Mouse (Mus musculus) left cerebral cortex, adult 11 months (tissue): Measurements from ENCODE around the gene Gm10273.

Experiments used
- DNase-seq: peaks from one replicate; pipeline ENCODE4 v3.0.0; 2022; ENCODE audit warnings: low spot score

The Gm10273 gene

DNA sequence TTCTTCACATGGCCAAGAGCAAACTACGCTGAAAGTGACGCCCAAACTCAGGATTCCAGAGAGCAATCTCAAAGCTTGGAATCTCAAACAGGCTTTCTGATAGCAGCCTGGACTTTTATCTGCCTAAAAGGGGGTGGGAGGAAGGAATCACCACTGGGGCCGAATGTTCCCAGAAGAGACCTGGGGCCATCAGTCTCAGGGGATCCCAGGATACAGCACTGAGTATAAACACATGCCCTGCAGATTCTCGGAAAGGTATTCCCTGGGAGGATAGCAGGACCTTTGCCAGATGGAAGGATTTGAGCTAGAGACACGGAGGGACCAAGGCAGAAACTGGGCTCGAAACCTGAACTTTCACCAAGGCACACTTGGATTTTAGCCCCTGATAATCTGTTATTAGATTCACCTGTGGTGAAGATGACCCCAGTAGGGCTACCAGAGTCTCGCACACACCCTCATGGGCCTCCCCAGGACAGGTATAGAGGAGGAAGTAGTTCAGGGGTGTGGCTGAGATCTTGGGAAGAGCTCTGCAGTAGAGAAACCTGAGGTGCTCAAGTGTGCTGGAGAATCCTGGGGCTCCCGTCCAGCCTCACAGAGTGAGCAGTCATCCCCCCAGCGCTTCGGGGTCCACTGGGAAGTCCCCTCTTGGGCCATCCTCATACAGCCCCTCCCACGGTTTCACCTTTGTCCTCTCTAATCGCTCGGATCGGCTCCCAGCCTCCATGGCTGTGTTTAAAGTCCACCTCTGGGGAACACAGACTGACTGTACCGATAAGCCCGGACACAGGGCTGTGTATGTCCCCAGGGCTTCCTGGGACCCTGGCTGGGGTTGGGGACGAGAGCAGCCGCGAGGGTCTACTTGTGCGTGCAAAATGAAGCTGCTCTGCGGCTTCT lies 7.7 kb downstream of the Gm10273 start, which contains the start of gene Pla2g12b:
Gene Pla2g12b, plus strand, starts transcription at position 762 of the 894 bp plus-strand sequence.
- no peak for DNase-seq

DNA sequence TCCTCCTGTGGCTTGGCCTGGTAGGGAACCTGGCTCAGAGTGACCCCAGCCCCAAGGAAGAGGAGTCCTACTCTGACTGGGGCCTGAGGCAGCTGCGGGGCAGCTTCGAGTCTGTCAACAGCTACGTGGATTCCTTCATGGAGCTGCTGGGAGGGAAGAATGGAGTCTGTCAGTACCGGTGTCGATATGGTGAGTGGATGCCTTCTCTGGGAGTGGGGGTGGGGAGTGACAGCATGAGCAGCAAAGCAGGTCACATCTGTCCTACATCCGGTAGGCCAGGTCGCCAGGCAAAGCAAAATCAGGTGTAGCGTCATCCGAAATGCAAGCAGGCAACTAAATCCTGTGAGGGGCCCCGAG lies 8.3 kb downstream of the Gm10273 start:
- no peak for DNase-seq

DNA sequence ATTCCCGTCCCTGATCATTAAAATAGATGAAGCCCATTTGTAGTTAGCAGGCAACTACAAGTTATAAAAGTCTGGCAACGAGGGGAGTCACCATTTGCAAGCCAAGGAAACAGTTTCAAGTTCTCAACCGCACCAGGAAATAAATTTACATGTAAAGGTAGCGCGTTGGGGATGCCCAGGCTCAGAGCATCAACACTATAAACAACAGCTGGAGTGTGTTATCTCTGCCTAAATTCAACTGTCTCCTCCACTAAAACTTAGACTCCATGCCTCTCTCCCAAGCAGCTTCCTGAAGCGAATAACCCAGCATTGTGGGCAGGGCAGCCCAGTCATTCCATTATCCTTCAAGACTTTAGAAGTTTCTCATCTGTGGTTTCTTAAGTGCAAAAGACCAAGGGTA lies 13.1 kb downstream of the Gm10273 start:
- no peak for DNase-seq

DNA sequence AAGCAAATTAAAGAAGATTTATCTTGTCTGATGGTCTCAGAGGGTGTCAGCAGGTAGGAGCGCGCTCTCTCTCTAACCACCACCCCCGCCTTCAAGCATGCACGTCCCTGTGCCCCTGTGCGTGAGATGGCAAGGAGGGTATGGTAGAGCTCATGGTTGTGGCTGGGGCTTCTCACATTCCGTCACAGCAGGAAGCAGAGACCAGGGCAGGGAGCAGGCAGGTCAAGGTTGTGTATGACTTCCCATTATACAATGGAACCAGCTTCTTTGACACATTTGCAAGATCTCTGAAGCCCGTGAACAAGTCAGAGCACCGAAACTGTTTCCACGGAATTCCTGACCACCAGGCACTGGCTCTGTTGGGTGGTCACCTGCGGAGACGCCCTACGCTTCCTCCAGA lies 14.8 kb downstream of the Gm10273 start:
- no peak for DNase-seq

DNA sequence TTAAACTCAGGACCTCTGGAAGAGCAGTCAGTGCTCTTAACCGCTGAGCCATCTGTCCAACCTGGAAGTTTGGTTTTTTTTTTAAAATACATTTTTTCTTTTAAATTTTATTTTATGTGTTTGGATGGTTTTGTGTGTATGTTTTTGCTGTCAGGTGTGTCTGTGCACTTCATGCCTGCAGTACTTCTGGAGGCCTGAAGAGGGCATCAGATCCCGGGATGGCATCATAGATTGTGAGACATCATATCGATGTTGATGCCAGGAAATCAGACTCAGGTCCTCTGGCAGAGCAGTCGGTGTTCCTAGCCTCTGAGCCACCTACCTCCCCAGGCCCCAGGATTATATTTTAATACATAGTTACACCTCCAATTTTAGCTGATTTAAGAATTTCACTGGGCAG lies 18.3 kb downstream of the Gm10273 start:
- no peak for DNase-seq

DNA sequence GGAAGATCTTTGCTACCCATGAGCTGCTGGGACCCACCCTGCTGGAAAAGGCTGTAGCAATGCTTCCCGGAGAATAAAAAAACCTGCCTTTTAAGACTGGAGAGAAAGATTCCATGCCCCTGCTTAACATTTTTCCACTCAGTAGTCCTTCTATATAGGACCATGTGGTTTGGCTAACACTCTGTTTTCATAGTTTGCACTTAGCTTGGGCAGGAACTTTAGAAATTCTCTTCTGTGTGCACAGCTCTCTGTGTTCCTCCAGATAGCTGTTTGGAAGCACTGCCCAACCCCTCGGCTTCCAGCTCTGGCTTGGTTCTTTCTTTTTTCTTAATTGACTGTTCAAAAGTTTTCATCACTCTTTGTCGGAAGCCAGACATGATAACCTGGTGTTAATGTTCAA lies 21.2 kb downstream of the Gm10273 start:
- DNase-seq: no peak

DNA sequence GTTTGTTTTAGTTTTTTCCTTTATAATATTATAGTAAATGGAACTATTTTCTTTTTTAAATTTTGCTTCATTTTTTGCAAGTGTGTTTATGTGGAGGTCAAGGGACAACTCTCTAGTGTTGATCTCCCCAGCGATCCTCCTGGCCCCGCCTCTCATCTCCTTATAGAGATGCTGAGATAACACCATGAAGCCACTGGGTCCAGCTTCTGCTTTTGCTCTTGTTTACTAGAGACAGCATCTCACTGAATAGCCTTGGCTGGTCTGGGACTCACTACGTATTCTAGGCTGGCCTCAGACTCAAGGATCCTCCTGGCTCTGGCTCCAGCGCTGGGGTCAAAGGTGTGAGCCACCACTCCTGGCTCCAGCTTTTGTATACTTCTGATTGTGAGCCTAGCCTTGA lies 24.1 kb downstream of the Gm10273 start:
- no peak for DNase-seq

DNA sequence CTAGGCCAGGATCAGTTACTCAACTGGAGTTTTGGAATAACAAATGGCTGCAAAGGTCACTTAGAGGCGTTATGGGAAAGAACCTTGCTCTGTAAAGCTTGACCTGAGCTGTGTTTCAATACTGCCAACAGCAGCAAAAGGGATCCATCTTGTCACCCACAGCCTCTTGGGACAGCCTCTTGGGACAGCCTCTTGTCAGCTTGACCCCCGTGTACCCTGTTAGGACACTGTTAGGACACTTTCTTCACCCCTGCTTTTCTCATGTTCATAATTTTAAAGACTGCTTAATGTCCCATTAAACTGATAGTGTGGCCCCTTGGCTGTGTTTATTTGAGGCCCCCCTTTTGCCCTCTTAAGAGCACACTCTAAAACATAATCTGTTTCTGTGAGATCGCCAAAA lies 29.0 kb downstream of the Gm10273 start:
- no peak for DNase-seq

DNA sequence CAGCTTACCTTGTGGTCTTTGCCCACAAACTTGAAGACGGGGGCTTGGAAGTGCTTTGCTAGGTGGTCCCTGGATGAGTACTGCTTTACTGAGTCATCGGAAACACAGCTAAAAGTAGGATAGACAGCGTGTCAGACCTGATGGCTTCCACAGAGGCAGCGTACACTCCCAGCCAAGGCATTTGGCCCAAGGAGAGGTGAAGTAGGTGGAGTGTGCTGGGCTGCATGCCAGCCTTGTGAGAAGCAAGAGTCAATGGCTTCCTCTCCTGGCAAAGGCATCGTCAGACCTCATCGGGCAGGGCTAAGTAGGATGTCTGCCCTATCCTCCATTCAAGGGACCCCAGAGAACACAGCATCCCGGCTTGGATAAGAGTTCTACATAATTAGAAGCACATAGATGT lies 29.9 kb downstream of the Gm10273 start:
- no peak for DNase-seq

DNA sequence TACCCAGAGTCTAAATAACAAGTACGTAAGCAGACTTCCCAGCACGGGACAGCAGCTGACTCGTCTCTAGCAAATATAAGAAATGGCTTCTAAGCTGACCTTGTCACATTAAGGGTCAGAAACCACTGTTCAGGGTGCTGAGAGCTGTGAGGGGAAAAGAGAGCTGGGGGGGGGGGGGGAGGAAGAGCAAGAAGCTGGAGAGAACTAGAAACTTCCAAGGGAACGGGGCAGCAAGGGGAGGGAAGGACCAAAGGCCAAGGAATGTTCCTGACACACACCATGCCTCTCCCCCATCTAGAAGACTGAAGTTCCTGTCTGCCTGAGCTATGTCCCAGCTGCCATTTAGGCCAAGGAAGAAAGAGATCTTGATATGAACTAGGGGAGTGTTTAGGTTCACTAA lies 30.9 kb downstream of the Gm10273 start:
- DNase-seq: no peak

DNA sequence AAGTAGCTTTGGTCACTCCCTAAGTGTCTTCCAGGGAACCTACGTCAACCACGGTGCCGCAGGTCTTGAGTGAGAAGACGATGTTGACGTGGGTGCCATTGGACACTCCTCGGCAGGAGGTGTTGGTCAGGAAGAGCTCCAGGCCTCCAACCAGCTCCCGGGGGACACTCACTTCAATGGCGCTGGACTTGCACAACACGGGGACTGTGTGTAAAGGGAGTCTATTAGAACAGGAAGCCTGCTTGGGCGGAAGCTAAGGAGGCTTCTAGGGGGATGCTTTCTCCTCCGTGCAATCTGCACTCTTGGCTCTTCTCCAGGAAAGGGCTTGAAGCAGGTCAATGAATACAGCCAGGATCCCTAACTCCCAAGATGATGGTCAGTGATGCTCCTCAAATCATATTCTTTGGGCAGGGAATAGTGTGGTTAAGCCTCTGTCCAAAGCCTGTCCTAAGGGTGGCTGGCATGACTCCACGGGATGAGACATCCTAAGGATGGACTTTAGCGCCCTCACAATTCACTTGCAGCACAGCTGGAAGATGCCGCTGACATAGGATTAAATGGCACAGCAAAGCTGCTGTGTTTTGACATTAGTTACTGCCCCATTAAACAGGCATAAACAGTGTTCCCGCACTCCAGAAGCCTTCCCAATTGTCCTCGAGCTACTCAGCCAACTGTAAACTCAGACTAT lies 34.2 kb downstream of the Gm10273 start:
- no peak for DNase-seq

DNA sequence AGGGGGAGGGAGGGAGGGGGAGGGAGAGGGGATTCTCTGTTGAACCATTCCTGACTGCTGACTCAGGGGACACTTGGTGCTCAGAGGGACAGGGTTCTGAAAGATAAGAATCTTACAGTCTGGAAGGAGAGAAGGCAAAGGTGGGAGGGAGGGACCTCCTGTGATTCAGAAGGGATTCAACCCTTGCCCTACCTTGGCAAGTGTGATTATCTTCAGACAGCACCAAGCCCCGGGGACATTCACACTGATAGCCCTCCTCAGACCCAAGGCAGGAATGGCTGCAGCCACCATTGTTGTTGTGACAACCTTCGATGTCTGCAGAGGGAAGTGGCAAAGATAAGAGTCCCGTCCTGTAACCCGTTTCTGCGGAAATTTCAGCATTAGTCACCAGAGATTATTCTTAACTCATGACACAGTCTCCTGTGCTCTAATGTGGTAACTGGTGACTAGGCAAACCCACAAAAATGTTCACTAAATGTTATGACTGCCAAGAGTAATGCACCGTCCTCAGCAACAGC lies 35.3 kb downstream of the Gm10273 start:
- no peak for DNase-seq

DNA sequence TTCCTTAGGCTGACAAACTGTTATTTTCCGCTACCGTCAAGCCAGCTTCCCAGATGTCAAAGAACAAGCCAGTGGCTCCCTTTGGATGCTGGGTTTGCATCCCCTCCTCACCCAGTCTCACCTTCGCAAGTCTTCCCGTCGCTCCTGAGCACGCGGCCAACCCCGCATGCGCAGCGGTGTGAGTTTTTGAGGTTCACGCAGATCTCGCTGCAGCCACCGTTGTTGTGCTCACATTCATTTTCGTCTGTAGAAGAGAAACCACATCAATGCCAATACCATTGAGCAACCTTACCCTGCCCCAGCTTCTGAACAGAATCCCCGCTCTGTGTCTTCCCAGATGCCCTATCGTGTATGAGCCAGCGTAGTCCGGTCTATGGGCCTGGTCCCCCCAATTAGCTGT lies 40.3 kb downstream of the Gm10273 start:
- no peak for DNase-seq

DNA sequence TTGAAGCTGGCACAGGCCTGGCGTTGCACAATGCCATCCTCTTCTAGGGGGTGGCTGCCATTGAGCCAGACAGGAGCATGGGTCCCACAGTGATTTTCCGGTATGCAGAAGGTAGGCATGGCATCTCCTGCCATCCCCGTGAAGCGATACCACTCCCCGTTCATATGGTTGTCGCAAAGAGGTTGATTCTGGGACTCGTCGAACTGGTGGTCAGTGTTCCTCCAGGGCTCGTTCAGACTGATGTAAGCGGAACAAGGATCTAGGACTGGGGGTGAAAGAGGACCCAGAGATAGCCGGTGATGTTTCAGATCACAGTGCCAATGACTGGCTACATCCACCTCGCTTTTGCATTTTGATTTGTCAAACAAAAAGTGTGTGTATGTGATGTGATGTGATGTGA lies 43.2 kb downstream of the Gm10273 start:
- DNase-seq: no peak

DNA sequence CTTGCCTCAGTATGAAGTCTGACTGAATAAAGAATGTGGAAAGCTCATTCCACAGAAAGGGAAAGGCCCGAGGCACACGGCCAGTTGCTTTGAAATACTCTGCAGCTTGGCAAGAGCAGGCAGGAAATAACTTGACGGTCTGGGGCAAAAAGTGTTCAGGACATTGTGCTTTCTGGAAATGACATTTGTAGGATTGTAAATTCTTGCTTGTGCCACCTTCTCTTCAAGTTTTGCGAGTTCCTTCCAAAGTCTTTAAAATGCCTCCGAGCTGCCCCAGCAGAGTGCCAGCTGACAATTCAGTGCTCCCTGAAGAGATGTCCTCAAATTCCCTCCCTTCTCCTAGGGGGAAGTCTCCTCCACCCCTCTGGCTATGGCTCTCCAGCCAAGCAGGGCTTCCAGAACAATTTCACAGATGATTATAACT lies 44.1 kb downstream of the Gm10273 start:
- no peak for DNase-seq

DNA sequence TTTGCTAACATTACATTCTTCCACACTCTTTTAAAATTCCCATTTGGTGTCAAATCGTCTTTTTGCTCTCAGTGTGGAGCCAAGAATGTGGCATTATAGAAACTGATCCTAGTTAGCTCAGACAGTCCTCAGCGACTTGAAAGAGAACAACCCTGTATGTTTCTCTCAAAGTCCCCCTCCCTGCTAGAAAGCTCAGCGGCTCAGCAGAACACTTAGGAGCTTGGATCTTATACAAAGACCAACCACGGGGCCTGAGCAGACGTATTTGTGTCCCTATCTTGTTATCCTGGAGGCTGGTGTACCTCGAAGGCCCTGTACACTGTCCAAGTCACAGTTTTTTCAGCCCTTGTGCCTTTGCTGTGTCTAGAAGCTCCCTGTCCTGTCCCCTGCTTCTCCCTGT lies 44.7 kb downstream of the Gm10273 start:
- DNase-seq: no peak

DNA sequence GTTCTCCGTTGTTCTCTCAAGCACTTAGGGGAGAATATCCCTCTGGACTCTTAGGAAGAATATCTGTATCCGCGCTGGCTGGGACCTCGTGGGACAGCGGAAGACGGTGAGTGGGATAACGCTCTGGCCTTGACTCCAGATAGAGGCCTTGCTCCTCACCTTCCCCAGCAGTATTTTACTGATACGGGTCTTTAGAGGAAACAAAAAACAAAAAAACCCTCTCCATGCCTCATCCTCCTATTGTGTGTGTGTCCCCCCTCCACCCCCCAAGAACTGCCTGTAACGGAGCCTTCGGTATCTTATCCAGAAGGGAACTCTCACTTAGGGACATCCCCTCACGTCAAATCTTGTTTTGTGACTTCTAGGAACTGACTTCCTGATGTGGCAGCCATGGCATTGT lies 46.3 kb downstream of the Gm10273 start, which contains the start of gene Oit3:
Gene Oit3, minus strand, starts transcription at position 44 of the 400 bp plus-strand sequence.
- no peak for DNase-seq

DNA sequence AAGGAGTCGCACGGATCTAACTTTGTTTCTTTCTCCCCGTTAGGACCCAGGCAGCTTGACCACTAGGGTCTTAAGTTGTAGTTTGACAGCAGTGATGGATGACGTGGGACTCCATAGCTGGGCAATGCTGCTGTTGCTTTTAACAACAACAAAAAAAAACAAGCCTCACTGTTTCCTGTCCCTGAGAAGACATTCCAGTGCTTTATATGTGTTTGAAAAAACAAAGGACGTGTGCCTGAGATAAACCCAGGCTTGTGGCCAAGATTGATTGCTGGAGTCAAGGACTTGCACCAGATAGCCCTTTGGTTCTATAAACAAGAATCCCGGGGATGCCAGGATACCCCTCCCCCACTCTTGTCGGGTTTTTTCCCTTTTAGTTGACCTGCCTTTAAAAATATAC lies 47.8 kb downstream of the Gm10273 start:
- DNase-seq: no peak

DNA sequence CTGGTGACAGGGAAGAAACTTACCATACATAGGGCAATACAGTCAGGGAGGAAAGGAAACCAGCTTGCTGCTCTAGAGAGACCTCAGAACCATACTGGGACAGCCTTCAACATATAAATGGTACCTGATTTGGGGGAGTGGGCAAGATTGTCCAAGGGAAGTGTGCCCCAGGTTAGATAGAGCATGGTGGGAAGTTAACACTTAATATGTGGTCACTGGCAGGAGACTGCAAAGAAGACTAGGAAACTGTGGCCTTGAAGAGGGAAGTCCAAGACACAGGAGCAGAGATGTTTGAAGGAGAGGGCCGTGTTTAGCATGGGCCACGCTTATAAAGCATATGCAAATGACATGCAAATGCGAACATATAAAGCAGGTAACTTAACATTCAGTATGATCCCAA lies 48.7 kb downstream of the Gm10273 start:
- DNase-seq: no peak

DNA sequence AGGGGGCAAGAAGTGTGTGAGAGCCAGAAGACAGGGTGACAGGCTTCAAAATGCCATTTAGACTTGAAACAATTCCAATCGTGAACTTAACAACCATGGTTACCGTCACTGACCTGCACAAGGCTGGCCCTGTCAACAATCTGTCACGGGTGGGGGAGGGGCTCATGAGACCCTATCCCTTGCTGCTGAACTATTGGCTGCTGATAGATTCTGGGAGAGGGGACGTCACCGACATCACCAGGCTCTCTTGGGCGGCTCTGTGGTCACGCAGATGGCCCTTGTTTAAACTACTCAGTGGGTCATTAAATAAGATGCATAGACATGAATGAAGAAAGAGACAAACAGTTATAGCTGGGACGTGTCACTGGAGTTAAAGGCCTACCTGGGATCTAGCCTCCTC lies 49.2 kb downstream of the Gm10273 start:
- DNase-seq: no peak
